Mouse (Mus musculus) heart, adult 9 months (tissue): ENCODE data around the gene Grb14.

ENCODE experiments used
- DNase-seq, 2 experiments: peaks; one replicate each; pipeline ENCODE4 v3.0.0; 2022; ENCODE audit warnings: low spot score in 2 of 2

Gene Grb14

GRCm38 (mm10) chr2:64878275-64878674 lies 146.5 kb downstream of the Grb14 start:
- no peak for DNase-seq
